Mouse (Mus musculus) hindbrain, embryonic 16.5 days (tissue): ENCODE data around the gene Stat5b. TPM values are rescaled to one million over a fixed set of nuclear protein-coding genes. Genes with fewer than 3 reads are reported as not detected.

Experiments
- ATAC-seq: fragments of 200-750 bp; cut with Nextera tagmentation; 2 replicates; pipeline ENCODE4 v1.8.0; 2017; ENCODE audit warnings: moderate TSS enrichment, moderate library complexity
- H3K27ac ChIP-seq: fragments of 300-500 bp; sonication (generic); 2 replicates; pipeline ENCODE4 v1.5.1; 2014; ENCODE audit warnings: low read depth, mild to moderate bottlenecking, control low read depth, low read length, moderate library complexity
- H3K27me3 ChIP-seq: fragments of 300-500 bp; sonication (generic); replicated peaks from 2 replicates; pipeline ENCODE4 v1.6.1; 2014; ENCODE audit warnings: low read length; ENCODE audit not compliant: control insufficient read depth, insufficient read depth
- H3K36me3 ChIP-seq: fragments of 300-500 bp; sonication (generic); 2 replicates; pipeline ENCODE4 v1.6.1; 2014; ENCODE audit warnings: mild to moderate bottlenecking, low read length, moderate library complexity, mixed read lengths; ENCODE audit not compliant: control insufficient read depth, insufficient read depth
- H3K4me1 ChIP-seq: fragments of 300-500 bp; sonication (generic); 2 replicates; pipeline ENCODE4 v1.6.1; 2014; ENCODE audit warnings: low read depth, low read length; ENCODE audit not compliant: control insufficient read depth, insufficient read depth
- H3K4me2 ChIP-seq: fragments of 300-500 bp; sonication (generic); 2 replicates; pipeline ENCODE4 v1.6.1; 2014; ENCODE audit warnings: mild to moderate bottlenecking, low read length, control low read depth, moderate library complexity
- H3K4me3 ChIP-seq: fragments of 300-500 bp; sonication (generic); 2 replicates; pipeline ENCODE4 v1.5.1; 2014; ENCODE audit warnings: mild to moderate bottlenecking, low read length, control low read depth, moderate library complexity
- H3K9ac ChIP-seq: fragments of 300-500 bp; sonication (generic); 2 replicates; pipeline ENCODE4 v1.6.1; 2014; ENCODE audit warnings: low read depth, mild to moderate bottlenecking, control low read depth, low read length, moderate library complexity
- H3K9me3 ChIP-seq: fragments of 300-500 bp; sonication (generic); 2 replicates; pipeline ENCODE4 v1.6.1; 2014; ENCODE audit warnings: mild to moderate bottlenecking, low read length, moderate library complexity; ENCODE audit not compliant: control insufficient read depth
- WGBS: fragments of 180-500 bp; shearing (Covaris S2); extraction: QIAGEN DNeasy Blood & Tissue Kit; methylation state at CpG from one replicate; pipeline ENCODE4 v1.1.7; 2014; 5-methylcytosine and 5-hydroxymethylcytosine counted together
- polyA plus RNA-seq: library from polyadenylated mRNA; unstranded; fragments of >200 nt; fragmentation: Nextera tagmentation; extraction: Ambion mirVana; gene quantifications from 2 replicates; pipeline ENCODE4 v1.2.1, GENCODE M21; 2015

Stat5b gene
- polyA plus RNA-seq, 1 experiment from 2014 or later, result 15.0 TPM

GRCm38 (mm10) chr11:100858935-100859578 is 8.5 kb upstream of the Stat5b start, which contains the start of gene Stat5a:
Gene Stat5a (plus strand): TSS chr11:100859351.
- H3K4me2 ChIP-seq, result peak within 1 kb of the TSS; percentile 72
- peak; percentile 50; the same call in 1 of the 2 replicates for ATAC-seq
- no peak within 1 kb of the TSS for H3K27ac ChIP-seq
- peak within 1 kb of the TSS; percentile 50 for H3K4me3 ChIP-seq
- peaks cover 5% of the 10 kb centered on the region for H3K4me1 ChIP-seq
- H3K27me3 ChIP-seq, result peaks cover 8% of the 10 kb centered on the region
- H3K9me3 ChIP-seq, result no peaks in the 10 kb centered on the region
- WGBS, result 44% methylated on average over 9 of the region's 9 CpGs
- H3K9ac ChIP-seq, result peak within 1 kb of the TSS; percentile 59
- H3K36me3 ChIP-seq, result no peaks in the 10 kb centered on the region

GRCm38 (mm10) chr11:100857960-100858359 is 7.4 kb upstream of the Stat5b start:
- Histone ChIP-seq H3K4me3 (no peak overlapping the region), H3K9ac (no peak overlapping the region), H3K9me3 (no peaks in the 10 kb centered on the region), H3K36me3 (no peaks in the 10 kb centered on the region), H3K27ac (no peak overlapping the region), H3K4me1 (peaks cover 5% of the 10 kb centered on the region), H3K27me3 (peaks cover 8% of the 10 kb centered on the region), H3K4me2 (no peak overlapping the region)
- ATAC-seq, result no peak
- 64% methylated on average over 6 of the region's 6 CpGs for WGBS

GRCm38 (mm10) chr11:100855178-100855577 is 4.7 kb upstream of the Stat5b start:
- Histone ChIP-seq H3K4me1 (peaks cover 9% of the 10 kb centered on the region), H3K9ac (no peak overlapping the region), H3K4me2 (no peak overlapping the region), H3K27me3 (peaks cover 3% of the 10 kb centered on the region; the same call in 1 of the 2 replicates), H3K4me3 (no peak overlapping the region), H3K9me3 (no peaks in the 10 kb centered on the region), H3K36me3 (no peaks in the 10 kb centered on the region), H3K27ac (no peak overlapping the region)
- 89% methylated on average over 4 of the region's 4 CpGs for whole genome bisulfite sequencing
- ATAC-seq, result no peak

- no peak overlapping the region for H3K4me2 ChIP-seq
- 64% methylated on average over 4 of the region's 4 CpGs for WGBS
- no peaks in the 10 kb centered on the region for H3K9me3 ChIP-seq
- peaks cover 7% of the 10 kb centered on the region; the same call in 1 of the 2 replicates for H3K4me1 ChIP-seq
- no peak overlapping the region for H3K4me3 ChIP-seq
- H3K27me3 ChIP-seq, result no peaks in the 10 kb centered on the region
- H3K27ac ChIP-seq, result no peak overlapping the region
- ATAC-seq, result no peak
- no peaks in the 10 kb centered on the region for H3K36me3 ChIP-seq
- H3K9ac ChIP-seq, result no peak overlapping the region
Observed at GRCm38 (mm10) chr11:100854268-100854667, 3.7 kb upstream of the Stat5b start.

GRCm38 (mm10) chr11:100853018-100853417 is 2.5 kb upstream of the Stat5b start:
- Histone ChIP-seq H3K4me1 (peaks cover 12% of the 10 kb centered on the region), H3K9ac (no peak overlapping the region), H3K4me2 (no peak overlapping the region), H3K36me3 (no peaks in the 10 kb centered on the region), H3K27me3 (no peaks in the 10 kb centered on the region), H3K27ac (no peak overlapping the region), H3K4me3 (no peak overlapping the region), H3K9me3 (no peaks in the 10 kb centered on the region)
- WGBS, result 79% methylated on average over 5 of the region's 5 CpGs
- ATAC-seq, result no peak

GRCm38 (mm10) chr11:100852088-100852487 is 1.6 kb upstream of the Stat5b start:
- no peak overlapping the region for H3K27ac ChIP-seq
- no peak for ATAC-seq
- no peaks in the 10 kb centered on the region for H3K27me3 ChIP-seq
- H3K9me3 ChIP-seq, result no peaks in the 10 kb centered on the region
- H3K36me3 ChIP-seq, result no peaks in the 10 kb centered on the region
- no peak overlapping the region for H3K9ac ChIP-seq
- peaks cover 12% of the 10 kb centered on the region for H3K4me1 ChIP-seq
- WGBS, result 95% methylated on average over 2 of the region's 2 CpGs
- H3K4me2 ChIP-seq, result no peak overlapping the region
- no peak overlapping the region for H3K4me3 ChIP-seq

- Histone ChIP-seq H3K27ac (peak overlapping the region; percentile 89), H3K4me2 (peak overlapping the region; percentile 85), H3K36me3 (no peaks in the 10 kb centered on the region), H3K9ac (peak overlapping the region; percentile 98), H3K27me3 (no peaks in the 10 kb centered on the region), H3K4me1 (peaks cover 12% of the 10 kb centered on the region), H3K9me3 (no peaks in the 10 kb centered on the region), H3K4me3 (peak overlapping the region; percentile 95)
- WGBS, result 3% methylated on average over 33 of the region's 33 CpGs
- ATAC-seq, result peak; percentile 53
Observed at GRCm38 (mm10) chr11:100850778-100851528, 429 bp upstream of the Stat5b start.

- Histone ChIP-seq H3K4me1 (peaks cover 12% of the 10 kb centered on the region), H3K27me3 (no peaks in the 10 kb centered on the region), H3K27ac (peak overlapping the region; percentile 89), H3K9me3 (no peaks in the 10 kb centered on the region), H3K36me3 (no peaks in the 10 kb centered on the region), H3K9ac (peak overlapping the region; percentile 98), H3K4me2 (peak overlapping the region; percentile 85), H3K4me3 (peak overlapping the region; percentile 95)
- ATAC-seq, result no peak
- WGBS, result 4% methylated on average over 12 of the region's 13 CpGs
Observed at GRCm38 (mm10) chr11:100849456-100850037, 977 bp downstream of the Stat5b start.

- WGBS, result 64% methylated on average over 6 of the region's 6 CpGs
- peak overlapping the region; percentile 85 for H3K4me2 ChIP-seq
- H3K9ac ChIP-seq, result peak overlapping the region; percentile 4; the same call in 1 of the 2 replicates
- no peak overlapping the region for H3K27ac ChIP-seq
- ATAC-seq, result no peak
- H3K27me3 ChIP-seq, result no peaks in the 10 kb centered on the region
- peaks cover 12% of the 10 kb centered on the region for H3K4me1 ChIP-seq
- no peaks in the 10 kb centered on the region for H3K9me3 ChIP-seq
- peak overlapping the region; percentile 95 for H3K4me3 ChIP-seq
- H3K36me3 ChIP-seq, result no peaks in the 10 kb centered on the region
Observed at GRCm38 (mm10) chr11:100848789-100849379, 1.6 kb downstream of the Stat5b start.
